Mouse (Mus musculus) thymus, adult 2 months (tissue): ENCODE data around the gene Ccnc.

Experiments used
- CTCF ChIP-seq: fragments of 200-500 bp; IDR thresholded peaks from 2 replicates; pipeline ENCODE4 v1.5.1; 2012; ENCODE audit warnings: mild to moderate bottlenecking, control low read depth, low read length, moderate library complexity, borderline replicate concordance; ENCODE audit not compliant: control insufficient read depth, poor library complexity, insufficient read depth; ENCODE audit errors: extremely low read depth
- POLR2A ChIP-seq: fragments of 200-500 bp; IDR thresholded peaks from 2 replicates; pipeline ENCODE4 v1.6.1; 2012; ENCODE audit warnings: mild to moderate bottlenecking, low read length, control low read depth, moderate library complexity; ENCODE audit not compliant: control insufficient read depth, poor library complexity, insufficient read depth; ENCODE audit errors: extremely low read depth

- TF ChIP-seq POLR2A = no peak
- no peak for TF ChIP-seq CTCF
Measured at GRCm38 (mm10) chr4:21766171-21766862, 38.8 kb downstream of the Ccnc start.
